Mouse (Mus musculus) stomach, postnatal 0 days (tissue): ENCODE measurements around the gene Hspa4l.

Source experiments
- CTCF ChIP-seq: IDR thresholded peaks from 2 replicates; pipeline ENCODE4 v1.5.1; 2016; ENCODE audit warnings: antibody characterized with exemption, low read depth, mild to moderate bottlenecking, moderate library complexity
- EP300 ChIP-seq: optimal IDR thresholded peaks from 2 replicates; pipeline ENCODE3; 2016; ENCODE audit warnings: antibody characterized with exemption

- TF ChIP-seq CTCF (no peak), EP300 (no peak)
Measured at GRCm38 (mm10) chr3:40798054-40798453, 53.8 kb downstream of the Hspa4l start.
